ENCODE assay signal across 8 mouse cellular contexts in genomic region chr15:98952751-98953400, GRCm38 (mm10). TPM values are rescaled to one million over a fixed set of nuclear protein-coding genes. Genes with fewer than 3 reads are reported as not detected.
A peak's percentile ranks its signal among the peaks of the same experiment; 100 is the strongest.
DNase-seq lines count a peak whose midpoint lies in the region; ATAC-seq lines count a peak whose summit lies in the region.

No protein-coding gene starts in this region.

- peak overlapping the region; percentile 98 for H3K9ac ChIP-seq in forebrain, embryonic 16.5 days (replicated peaks; ENCODE audit: low read depth, low read length)
- peak overlapping the region; percentile 100 for H3K9ac ChIP-seq in hindbrain, embryonic 14.5 days
- peak overlapping the region; percentile 58 for H3K9ac ChIP-seq in liver, embryonic 11.5 days (ENCODE audit: low read depth, low read length)
- H3K9ac ChIP-seq in midbrain, embryonic 16.5 days (ENCODE audit: low read depth, low read length): peak overlapping the region; percentile 100

- H3K36me3 ChIP-seq in forebrain, embryonic 16.5 days (ENCODE audit: control insufficient read depth, insufficient read depth): peaks cover 3% of the 10 kb centered on the region; the same call in 1 of the 2 replicates
- peaks cover 33% of the 10 kb centered on the region for H3K36me3 ChIP-seq in hindbrain, embryonic 14.5 days (replicated peaks; ENCODE audit: control insufficient read depth, insufficient read depth)
- H3K36me3 ChIP-seq in liver, embryonic 11.5 days (ENCODE audit: control insufficient read depth, insufficient read depth, low read length): no peaks in the 10 kb centered on the region
- peaks cover 3% of the 10 kb centered on the region; the same call in 1 of the 2 replicates for H3K36me3 ChIP-seq in midbrain, embryonic 16.5 days (ENCODE audit: control insufficient read depth, insufficient read depth, low read length)

- H3K4me2 ChIP-seq in forebrain, embryonic 16.5 days (ENCODE audit: low read length): no peak overlapping the region
- H3K4me2 ChIP-seq in hindbrain, embryonic 14.5 days (replicated peaks): peak overlapping the region; percentile 65
- peak overlapping the region; percentile 61 for H3K4me2 ChIP-seq in liver, embryonic 11.5 days
- H3K4me2 ChIP-seq in midbrain, embryonic 16.5 days (ENCODE audit: low read length): peak overlapping the region; percentile 12; the same call in 1 of the 2 replicates

- under 1% methylated on average over 41 of the region's 41 CpGs for WGBS in forebrain, embryonic 16.5 days
- WGBS in hindbrain, embryonic 14.5 days: under 1% methylated on average over 41 of the region's 41 CpGs
- under 1% methylated on average over 41 of the region's 41 CpGs for WGBS in liver, embryonic 11.5 days
- under 1% methylated on average over 41 of the region's 41 CpGs for WGBS in midbrain, embryonic 16.5 days

- peak overlapping the region; percentile 100 for H3K27ac ChIP-seq in forebrain, embryonic 16.5 days (ENCODE audit: low read length)
- peak overlapping the region; percentile 100 for H3K27ac ChIP-seq in hindbrain, embryonic 14.5 days
- peak overlapping the region; percentile 86 for H3K27ac ChIP-seq in liver, embryonic 11.5 days (ENCODE audit: low read depth, low read length)
- H3K27ac ChIP-seq in midbrain, embryonic 16.5 days (ENCODE audit: low read length): peak overlapping the region; percentile 100

- H3K4me3 ChIP-seq in forebrain, embryonic 16.5 days (replicated peaks; ENCODE audit: low read length): peak overlapping the region; percentile 71
- H3K4me3 ChIP-seq in hindbrain, embryonic 14.5 days (replicated peaks; ENCODE audit: low read length): peak overlapping the region; percentile 91
- peak overlapping the region; percentile 78 for H3K4me3 ChIP-seq in liver, embryonic 11.5 days (ENCODE audit: low read depth, low read length)
- peak overlapping the region; percentile 94 for H3K4me3 ChIP-seq in midbrain, embryonic 16.5 days (ENCODE audit: low read depth, low read length)

- ATAC-seq in cerebellum, adult (ENCODE audit: insufficient number of reproducible peaks, low FRiP score, low TSS enrichment): peak; percentile 43; the same call in 1 of the 2 replicates
- peak; percentile 43 for ATAC-seq in forebrain, embryonic 16.5 days
- peak; percentile 42 for ATAC-seq in hindbrain, embryonic 14.5 days (ENCODE audit: low FRiP score)
- ATAC-seq in liver, embryonic 11.5 days (replicated peaks; ENCODE audit: low FRiP score): peak; percentile 72
- ATAC-seq in midbrain, embryonic 16.5 days: peak; percentile 41

- H3K27me3 ChIP-seq in forebrain, embryonic 16.5 days (replicated peaks; ENCODE audit: control insufficient read depth, insufficient read depth, low read length): no peaks in the 10 kb centered on the region
- no peaks in the 10 kb centered on the region for H3K27me3 ChIP-seq in hindbrain, embryonic 14.5 days (ENCODE audit: control insufficient read depth, insufficient read depth, low read length)
- H3K27me3 ChIP-seq in liver, embryonic 11.5 days (replicated peaks; ENCODE audit: control insufficient read depth, insufficient read depth, low read length): no peaks in the 10 kb centered on the region
- H3K27me3 ChIP-seq in midbrain, embryonic 16.5 days (ENCODE audit: control insufficient read depth, insufficient read depth, low read depth, low read length): no peaks in the 10 kb centered on the region

- no peaks in the 10 kb centered on the region for H3K9me3 ChIP-seq in forebrain, embryonic 16.5 days (ENCODE audit: control insufficient read depth, low read length)
- H3K9me3 ChIP-seq in hindbrain, embryonic 14.5 days (ENCODE audit: control insufficient read depth, low read length): no peaks in the 10 kb centered on the region
- H3K9me3 ChIP-seq in liver, embryonic 11.5 days (ENCODE audit: control insufficient read depth, low read length): no peaks in the 10 kb centered on the region
- no peaks in the 10 kb centered on the region for H3K9me3 ChIP-seq in midbrain, embryonic 16.5 days (replicated peaks; ENCODE audit: control insufficient read depth, low read length, poor library complexity, severe bottlenecking)

- H3K4me1 ChIP-seq in forebrain, embryonic 16.5 days (replicated peaks; ENCODE audit: control insufficient read depth, insufficient read depth, low read length): peaks cover 20% of the 10 kb centered on the region
- peaks cover 17% of the 10 kb centered on the region for H3K4me1 ChIP-seq in hindbrain, embryonic 14.5 days (replicated peaks; ENCODE audit: control insufficient read depth, insufficient read depth, low read length)
- H3K4me1 ChIP-seq in liver, embryonic 11.5 days (replicated peaks; ENCODE audit: control insufficient read depth, insufficient read depth, low read length): peaks cover 5% of the 10 kb centered on the region; the same call in 1 of the 2 replicates
- peaks cover 15% of the 10 kb centered on the region for H3K4me1 ChIP-seq in midbrain, embryonic 16.5 days (ENCODE audit: control insufficient read depth, insufficient read depth, low read length)

- no peak for DNase-seq in cerebellum, adult 11 months
- peak; percentile 82 for DNase-seq in adrenal gland, postnatal 14 days
- DNase-seq in hindbrain, embryonic 14.5 days (ENCODE audit: low spot score): peak; percentile 77
- DNase-seq in liver, embryonic 11.5 days (ENCODE audit: low spot score): peak; percentile 87
- peak; percentile 74 to 83 for DNase-seq in thymus, adult 18-20 months

RNA-seq across cellular contexts. Expression of gene Gm49450, which starts 0.5 kb away (rescaled TPM):
- not detected in 2 replicates for total RNA-seq in adrenal gland, postnatal 14 days (2021)
- polyA plus RNA-seq in forebrain, embryonic 16.5 days (2015; fragmentation: Nextera tagmentation; extraction: Ambion mirVana): not detected in 2 replicates
- not detected in 2 replicates for polyA plus RNA-seq in hindbrain, embryonic 14.5 days (2014; fragmentation: Nextera tagmentation; extraction: Ambion mirVana)
- polyA plus RNA-seq in liver, embryonic 11.5 days (2014; fragmentation: Nextera tagmentation; extraction: Ambion mirVana): not detected in 2 replicates
- polyA plus RNA-seq in midbrain, embryonic 16.5 days (2015; fragmentation: Nextera tagmentation; extraction: Ambion mirVana): not detected in 2 replicates

RNA-seq across cellular contexts. Expression of gene Tuba1a, which starts 0.6 kb away (rescaled TPM):
- total RNA-seq in adrenal gland, postnatal 14 days (2021): 124 and 185 TPM in 2 replicates
- polyA plus RNA-seq in forebrain, embryonic 16.5 days (2015; fragmentation: Nextera tagmentation; extraction: Ambion mirVana): 16,411 and 16,831 TPM in 2 replicates
- 14,408 and 15,410 TPM in 2 replicates for polyA plus RNA-seq in hindbrain, embryonic 14.5 days (2014; fragmentation: Nextera tagmentation; extraction: Ambion mirVana)
- polyA plus RNA-seq in liver, embryonic 11.5 days (2014; fragmentation: Nextera tagmentation; extraction: Ambion mirVana): 419 and 432 TPM in 2 replicates
- polyA plus RNA-seq in midbrain, embryonic 16.5 days (2015; fragmentation: Nextera tagmentation; extraction: Ambion mirVana): 17,735 and 17,910 TPM in 2 replicates

RNA-seq across cellular contexts. Expression of gene Tuba1b, which starts 18.5 kb away (rescaled TPM):
- total RNA-seq in adrenal gland, postnatal 14 days (2021): 337 and 342 TPM in 2 replicates
- polyA plus RNA-seq in forebrain, embryonic 16.5 days (2015; fragmentation: Nextera tagmentation; extraction: Ambion mirVana): 1,178 and 1,185 TPM in 2 replicates
- polyA plus RNA-seq in hindbrain, embryonic 14.5 days (2014; fragmentation: Nextera tagmentation; extraction: Ambion mirVana): 1,223 and 1,455 TPM in 2 replicates
- 1,854 and 2,015 TPM in 2 replicates for polyA plus RNA-seq in liver, embryonic 11.5 days (2014; fragmentation: Nextera tagmentation; extraction: Ambion mirVana)
- polyA plus RNA-seq in midbrain, embryonic 16.5 days (2015; fragmentation: Nextera tagmentation; extraction: Ambion mirVana): 1,165 and 1,361 TPM in 2 replicates

RNA-seq across cellular contexts. Expression of gene Lmbr1l, which starts 34.8 kb away (rescaled TPM):
- total RNA-seq in adrenal gland, postnatal 14 days (2021): 21.4 and 26.3 TPM in 2 replicates
- polyA plus RNA-seq in forebrain, embryonic 16.5 days (2015; fragmentation: Nextera tagmentation; extraction: Ambion mirVana): 43.0 and 54.9 TPM in 2 replicates
- polyA plus RNA-seq in hindbrain, embryonic 14.5 days (2014; fragmentation: Nextera tagmentation; extraction: Ambion mirVana): 6.4 and 8.1 TPM in 2 replicates
- polyA plus RNA-seq in liver, embryonic 11.5 days (2014; fragmentation: Nextera tagmentation; extraction: Ambion mirVana): 1.6 and 2.8 TPM in 2 replicates
- polyA plus RNA-seq in midbrain, embryonic 16.5 days (2015; fragmentation: Nextera tagmentation; extraction: Ambion mirVana): 27.9 and 33.5 TPM in 2 replicates

RNA-seq across cellular contexts. Expression of gene Dhh, which starts 54.5 kb away (rescaled TPM):
- total RNA-seq in adrenal gland, postnatal 14 days (2021): 1.9 and 3.5 TPM in 2 replicates
- 0.65 and 0.66 TPM in 2 replicates for polyA plus RNA-seq in forebrain, embryonic 16.5 days (2015; fragmentation: Nextera tagmentation; extraction: Ambion mirVana)
- polyA plus RNA-seq in hindbrain, embryonic 14.5 days (2014; fragmentation: Nextera tagmentation; extraction: Ambion mirVana): 1.1 and 1.4 TPM in 2 replicates
- 0.37 and 0.45 TPM in 2 replicates for polyA plus RNA-seq in liver, embryonic 11.5 days (2014; fragmentation: Nextera tagmentation; extraction: Ambion mirVana)
- 0.36 and 0.39 TPM in 2 replicates for polyA plus RNA-seq in midbrain, embryonic 16.5 days (2015; fragmentation: Nextera tagmentation; extraction: Ambion mirVana)

Comparison
In these comparisons a context has a peak if more than half of its experiments do, and no peak if none do; other contexts are left out.
1. RNA of gene Tuba1a, which starts 0.6 kb away (polyA plus RNA-seq): 17,735 to 17,910 TPM in midbrain, embryonic 16.5 days, 16,411 to 16,831 TPM in forebrain, embryonic 16.5 days and 14,408 to 15,410 TPM in hindbrain, embryonic 14.5 days; 419 to 432 TPM in liver, embryonic 11.5 days; every median in the first group is over 10 times any median in the second.
2. Peak in every context shown above with its lines, with median percentiles within 50 percentile points of each other: ATAC-seq, H3K27ac ChIP-seq, H3K4me3 ChIP-seq and H3K9ac ChIP-seq.